Mouse (Mus musculus) forelimb bud, embryonic 11.5 days (tissue): ENCODE results near the gene Spx.

ENCODE experiments used
- DNase-seq: peaks from one replicate; pipeline ENCODE4 v3.0.0-alpha.2; 2012; ENCODE audit warnings: low read depth, low spot score

The Spx gene

DNA sequence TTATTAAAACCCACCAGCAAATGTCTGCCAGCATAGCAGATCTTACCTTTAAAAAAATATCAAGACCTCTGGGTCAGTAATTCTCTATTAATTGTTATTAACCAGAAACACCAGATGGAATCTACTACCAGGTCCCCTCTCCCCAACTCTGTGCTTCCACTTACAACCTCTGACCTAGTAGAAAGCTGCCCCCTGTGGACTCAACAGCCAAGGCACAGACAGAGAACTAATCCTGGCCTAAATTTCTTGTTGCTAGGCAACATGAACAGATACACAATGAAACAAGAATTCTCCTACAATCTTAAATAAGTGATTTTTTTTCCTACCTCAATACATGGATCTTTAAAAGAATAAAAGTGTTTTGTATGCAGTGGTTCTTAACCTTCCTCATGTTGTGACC is 15.8 kb downstream of the Spx start:
- no peak for DNase-seq

DNA sequence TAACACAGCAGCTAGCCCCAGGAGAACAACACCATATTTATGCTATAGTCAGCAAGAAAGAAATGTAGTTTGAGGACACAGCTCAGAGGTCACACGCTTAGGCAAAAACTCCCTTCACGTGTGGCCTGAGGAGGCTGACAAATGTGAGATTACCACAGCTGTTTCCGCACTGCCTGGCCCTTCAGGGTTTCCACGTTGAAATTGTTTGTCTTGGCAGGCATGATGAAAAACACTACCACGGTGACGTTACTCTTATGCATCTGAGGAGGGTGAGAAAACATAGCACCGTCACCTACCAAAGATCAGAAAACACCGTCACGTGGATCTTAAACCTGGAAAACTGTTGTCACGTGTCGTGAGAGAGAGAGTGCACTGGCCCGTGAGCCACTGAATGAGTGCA is 38.1 kb downstream of the Spx start:
- DNase-seq: no peak

- DNase-seq: no peak
Measured at GRCm38 (mm10) chr6:142453311-142453710, 40.1 kb downstream of the Spx start.

DNA sequence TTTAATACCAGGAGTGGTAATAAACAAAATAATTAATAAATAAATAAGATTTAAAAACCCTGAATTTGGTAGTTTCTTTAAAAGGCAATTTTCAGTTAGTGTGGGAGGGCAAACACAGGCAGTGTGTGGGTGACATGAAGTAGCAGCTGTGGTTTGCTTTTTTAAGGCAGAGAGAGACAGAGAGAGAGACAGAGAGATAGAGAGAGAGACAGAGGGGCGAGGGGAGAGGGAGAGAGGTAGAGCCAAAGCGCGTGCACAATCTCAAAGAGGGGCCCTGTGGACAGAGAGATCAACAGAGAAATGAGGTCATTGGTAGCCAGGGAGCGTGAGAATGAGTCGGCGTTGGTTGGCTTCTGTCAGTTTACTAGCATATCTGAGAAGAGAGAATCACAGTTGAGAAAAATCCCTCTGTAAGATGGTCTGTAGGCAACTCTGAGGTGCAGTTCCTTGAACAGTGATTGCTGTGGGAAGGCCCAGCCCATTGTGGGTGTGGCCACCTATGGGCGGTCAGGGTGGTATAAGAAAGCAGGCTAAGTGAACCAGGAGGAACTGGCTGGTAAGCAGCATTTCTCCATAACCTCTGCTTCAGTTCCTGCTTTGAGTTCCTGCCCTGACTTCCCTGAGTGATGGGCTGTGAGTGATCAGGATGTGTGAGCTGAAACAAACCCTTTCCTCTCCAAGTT is 42.2 kb downstream of the Spx start:
- DNase-seq: no peak

DNA sequence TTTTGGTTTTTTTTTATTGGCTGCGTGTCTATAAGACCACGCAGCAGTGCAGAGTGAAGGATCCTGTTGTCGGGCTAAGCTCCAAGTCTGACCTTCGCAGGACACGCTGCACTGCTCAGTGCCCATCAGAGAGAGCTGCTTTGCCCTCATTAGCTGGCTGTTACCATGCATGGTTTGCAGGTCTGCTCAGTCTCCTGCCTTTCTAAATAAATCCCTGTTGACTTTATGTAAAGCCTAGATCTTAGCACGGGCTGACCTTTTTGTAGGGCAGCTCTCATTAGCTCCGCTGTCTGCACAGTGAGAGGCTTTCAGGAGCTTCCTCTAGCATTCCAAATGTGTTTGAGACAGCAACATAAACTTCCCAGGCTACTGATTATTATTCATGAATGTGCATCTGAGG is 44.8 kb downstream of the Spx start:
- DNase-seq: no peak

DNA sequence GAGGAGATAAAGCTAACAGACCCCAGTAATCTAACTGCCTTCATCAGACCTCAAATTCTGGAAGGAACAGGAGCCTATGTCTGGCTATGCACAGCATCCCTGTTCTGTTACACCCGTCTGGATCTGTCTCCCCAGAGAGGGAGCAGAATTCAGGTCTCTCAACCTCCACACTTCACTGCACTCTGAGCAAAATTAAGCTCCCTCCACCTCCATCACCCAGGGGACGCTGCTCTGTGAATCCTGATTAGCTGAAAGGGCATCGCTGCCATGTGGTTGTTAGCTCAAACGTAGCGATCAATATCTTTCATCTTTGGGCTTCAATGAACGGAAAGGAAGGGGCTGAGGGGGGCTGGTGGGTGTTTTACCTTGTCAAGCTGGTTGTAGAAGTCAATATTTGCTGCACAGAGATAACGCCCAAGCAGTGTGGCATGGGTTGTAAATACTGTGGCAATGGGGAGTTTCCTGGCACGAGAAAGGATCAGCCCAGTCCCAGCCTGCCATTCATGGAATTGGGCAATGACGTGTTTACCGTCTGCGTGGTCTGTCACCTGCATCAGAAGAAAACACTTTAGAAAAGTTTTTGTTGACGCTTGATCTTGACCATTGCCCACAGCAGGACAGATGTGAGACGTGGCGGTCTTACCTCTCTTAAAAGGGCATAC is 45.9 kb downstream of the Spx start:
- no peak for DNase-seq

DNA sequence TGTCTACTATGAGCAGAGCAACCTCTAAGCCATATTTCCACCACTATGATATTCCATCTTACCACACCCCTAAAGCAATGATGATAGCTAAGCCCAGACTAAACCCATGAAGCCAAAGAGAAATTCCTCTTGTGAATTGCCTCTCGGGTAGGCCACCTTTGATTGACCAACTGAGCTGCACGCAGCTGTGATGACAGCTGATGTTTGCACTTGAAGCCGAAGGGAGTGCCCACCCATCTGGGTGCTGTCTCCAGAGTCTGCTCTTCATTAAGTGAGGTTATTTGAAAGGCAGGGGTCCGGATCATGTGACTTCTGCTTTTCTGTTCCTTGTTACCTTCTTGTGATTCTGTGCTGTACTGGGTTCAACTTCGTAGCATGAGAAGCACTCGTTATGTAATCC is 49.0 kb downstream of the Spx start:
- no peak for DNase-seq
